Mouse (Mus musculus) E14TG2a.4 (cell line): ENCODE measurements at regions not wholly inside any gene's neighbourhood (a gene's known extent, or its start where the extent isn't known, plus 50 kb on each side); places are given as distances from the start of the nearest gene placed in this dataset.

Experiments
- CTCF ChIP-seq: conservative IDR thresholded peaks from 2 replicates; pipeline ENCODE4 v1.5.1; 2014; ENCODE audit warnings: low read length
- POU5F1 ChIP-seq: IDR thresholded peaks from 2 replicates; pipeline ENCODE4 v1.6.1; 2014; ENCODE audit warnings: low read length, borderline replicate concordance

GRCm38 (mm10) chr3:14993936-14994335 lies 107.9 kb downstream of the Car2 start:
- TF ChIP-seq CTCF (no peak), POU5F1 (no peak)
